Mouse (Mus musculus) liver, embryonic 16.5 days (tissue): ENCODE results near the gene Bmx. TPM values are rescaled to one million over a fixed set of nuclear protein-coding genes. Genes with fewer than 3 reads are reported as not detected.
A peak's percentile ranks its signal among the peaks of the same experiment; 100 is the strongest.

Experiments
- ATAC-seq: fragments of 200-750 bp; cut with Nextera tagmentation; 2 replicates; pipeline ENCODE4 v1.8.0; 2017; ENCODE audit warnings: low read depth, mild to moderate bottlenecking, moderate number of reproducible peaks, moderate library complexity
- H3K27ac ChIP-seq: fragments of 300-500 bp; sonication (generic); 2 replicates; pipeline ENCODE4 v1.5.1; 2014; ENCODE audit warnings: mild to moderate bottlenecking, low read length
- H3K27me3 ChIP-seq: fragments of 300-500 bp; sonication (generic); 2 replicates; pipeline ENCODE4 v1.6.1; 2014; ENCODE audit warnings: low read depth, low read length, mixed read lengths; ENCODE audit not compliant: control insufficient read depth, insufficient read depth
- H3K36me3 ChIP-seq: fragments of 300-500 bp; sonication (generic); 2 replicates; pipeline ENCODE4 v1.6.1; 2014; ENCODE audit warnings: mild to moderate bottlenecking; ENCODE audit not compliant: control insufficient read depth, insufficient read depth
- H3K4me1 ChIP-seq: fragments of 300-500 bp; sonication (generic); 2 replicates; pipeline ENCODE4 v1.6.1; 2014; ENCODE audit warnings: low read depth, low read length, mixed read lengths; ENCODE audit not compliant: control insufficient read depth
- H3K4me2 ChIP-seq: fragments of 300-500 bp; sonication (generic); 2 replicates; pipeline ENCODE4 v1.6.1; 2014; ENCODE audit warnings: low read depth, low read length, mixed read lengths
- H3K4me3 ChIP-seq: fragments of 300-500 bp; sonication (generic); 2 replicates; pipeline ENCODE4 v1.5.1; 2014; ENCODE audit warnings: low read depth, mild to moderate bottlenecking, low read length
- H3K9ac ChIP-seq: fragments of 300-500 bp; sonication (generic); 2 replicates; pipeline ENCODE4 v1.6.1; 2014; ENCODE audit warnings: low read depth, low read length
- H3K9me3 ChIP-seq: fragments of 300-500 bp; sonication (generic); replicated peaks from 2 replicates; pipeline ENCODE4 v1.6.1; 2016; ENCODE audit warnings: low read length; ENCODE audit not compliant: control insufficient read depth
- WGBS: fragments of 180-500 bp; shearing (Covaris S2); extraction: QIAGEN DNeasy Blood & Tissue Kit; methylation state at CpG from one replicate; pipeline ENCODE4 v1.1.7; 2014; ENCODE audit not compliant: insufficient replicate concordance; 5-methylcytosine and 5-hydroxymethylcytosine counted together
- polyA plus RNA-seq: library from polyadenylated mRNA; unstranded; fragments of >200 nt; fragmentation: Nextera tagmentation; extraction: Ambion mirVana; gene quantifications from 2 replicates; pipeline ENCODE4 v1.2.1, GENCODE M21; 2015

The Bmx gene
- polyA plus RNA-seq, 1 experiment from 2014 or later, result 0.77 TPM

DNA sequence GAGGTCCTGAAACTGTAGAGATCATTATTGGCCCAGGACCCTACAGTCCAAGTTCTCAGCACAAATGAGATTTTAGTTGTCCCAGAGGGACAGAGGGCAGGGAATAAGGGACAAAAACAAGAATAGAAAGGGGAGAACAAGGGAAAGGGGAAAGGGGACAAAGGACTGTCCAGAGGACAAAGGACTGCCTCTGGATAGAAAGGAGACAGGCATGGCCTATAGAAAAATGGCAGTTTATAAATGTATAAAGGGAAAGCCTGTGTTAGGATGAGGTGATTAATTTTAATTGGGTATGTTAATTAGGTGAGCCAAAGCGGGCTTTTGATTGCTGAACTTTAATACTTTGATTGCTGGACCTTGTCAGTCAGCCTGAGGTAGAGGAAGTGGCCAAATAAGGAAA lies 6.9 kb upstream of the Bmx start:
- no peak overlapping the region for H3K9ac ChIP-seq
- no peak overlapping the region for H3K4me2 ChIP-seq
- no peak overlapping the region for H3K4me3 ChIP-seq
- no peaks in the 10 kb centered on the region for H3K36me3 ChIP-seq
- no peaks in the 10 kb centered on the region; the same call in 1 of the 2 replicates for H3K27me3 ChIP-seq
- ATAC-seq, result no peak
- 26% methylated on average over 1 of the region's 1 CpGs for WGBS
- H3K27ac ChIP-seq, result no peak overlapping the region
- no peaks in the 10 kb centered on the region for H3K9me3 ChIP-seq
- H3K4me1 ChIP-seq, result peaks cover 5% of the 10 kb centered on the region

DNA sequence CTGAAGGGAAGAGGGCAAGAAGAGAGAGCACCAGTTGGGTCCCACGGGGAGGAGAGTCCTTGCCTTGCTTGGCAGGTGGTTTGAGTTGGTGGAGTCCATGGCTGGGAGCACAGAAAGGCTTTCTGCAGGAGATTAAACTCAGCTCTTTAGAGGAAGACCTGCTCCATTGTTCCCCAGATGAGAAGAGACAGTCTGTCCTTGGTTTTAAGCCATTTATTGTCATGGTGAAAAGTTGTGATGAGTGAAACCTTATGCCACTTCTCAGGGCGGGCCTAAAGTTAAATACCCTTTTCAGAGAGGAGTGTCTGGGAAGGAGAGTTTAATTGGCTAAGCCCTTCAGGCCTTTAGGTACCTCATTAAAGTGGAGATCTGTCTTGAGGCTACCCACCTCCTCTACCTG lies 4.3 kb upstream of the Bmx start:
- Histone ChIP-seq H3K4me3 (no peak overlapping the region), H3K9ac (no peak overlapping the region), H3K27ac (no peak overlapping the region), H3K27me3 (no peaks in the 10 kb centered on the region), H3K4me1 (no peaks in the 10 kb centered on the region), H3K9me3 (no peaks in the 10 kb centered on the region), H3K36me3 (no peaks in the 10 kb centered on the region), H3K4me2 (no peak overlapping the region)
- 55% methylated on average over 2 of the region's 2 CpGs for WGBS
- no peak for ATAC-seq

DNA sequence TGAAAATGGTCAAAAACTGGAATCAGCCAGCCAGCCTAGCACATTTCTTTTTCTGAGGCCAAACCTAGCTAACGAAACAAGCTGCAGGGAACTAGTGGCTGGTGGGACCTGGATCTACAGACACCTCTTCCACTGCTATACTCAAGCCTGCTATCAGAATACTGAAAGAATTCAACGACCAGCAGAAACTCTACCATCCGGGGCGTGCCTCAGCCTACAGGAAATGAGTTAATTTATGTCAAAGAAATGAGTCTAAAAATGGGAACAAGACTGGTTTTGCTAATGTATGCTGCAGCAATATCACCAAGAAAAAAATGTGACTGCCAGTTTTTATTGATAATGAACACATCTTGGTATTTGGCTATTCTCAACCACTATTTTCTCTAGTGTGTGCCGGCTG lies 669 bp upstream of the Bmx start:
- Histone ChIP-seq H3K4me3 (no peak overlapping the region), H3K36me3 (no peaks in the 10 kb centered on the region), H3K27me3 (no peaks in the 10 kb centered on the region), H3K9ac (no peak overlapping the region), H3K27ac (no peak overlapping the region), H3K4me1 (no peaks in the 10 kb centered on the region), H3K4me2 (no peak overlapping the region), H3K9me3 (no peaks in the 10 kb centered on the region)
- 43% methylated on average over 5 of the region's 5 CpGs for WGBS
- no peak for ATAC-seq

DNA sequence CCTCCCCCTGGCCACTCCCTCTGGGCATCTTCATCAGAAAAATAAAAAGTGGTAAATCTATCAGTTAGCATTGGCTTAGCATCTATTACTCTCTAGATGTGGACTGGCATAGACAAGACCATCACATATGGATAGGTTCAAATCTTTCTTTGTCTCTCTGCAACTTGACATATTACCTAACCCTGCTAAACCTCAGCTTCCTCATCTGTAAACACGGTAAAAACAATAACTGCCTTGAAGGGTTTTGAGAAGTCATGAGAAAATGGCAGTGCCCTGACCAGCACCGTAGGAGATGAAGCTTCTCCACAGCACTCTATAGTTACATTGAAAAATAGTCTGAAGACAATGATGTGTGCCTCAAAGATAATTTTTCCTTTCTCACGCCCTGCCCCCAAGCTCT lies 1.5 kb downstream of the Bmx start:
- no peak overlapping the region for H3K4me3 ChIP-seq
- H3K27ac ChIP-seq, result no peak overlapping the region
- H3K9ac ChIP-seq, result no peak overlapping the region
- ATAC-seq, result no peak
- 48% methylated on average over 3 of the region's 3 CpGs for WGBS
- H3K4me1 ChIP-seq, result no peaks in the 10 kb centered on the region
- no peaks in the 10 kb centered on the region for H3K9me3 ChIP-seq
- no peaks in the 10 kb centered on the region for H3K36me3 ChIP-seq
- H3K4me2 ChIP-seq, result no peak overlapping the region
- no peaks in the 10 kb centered on the region for H3K27me3 ChIP-seq

DNA sequence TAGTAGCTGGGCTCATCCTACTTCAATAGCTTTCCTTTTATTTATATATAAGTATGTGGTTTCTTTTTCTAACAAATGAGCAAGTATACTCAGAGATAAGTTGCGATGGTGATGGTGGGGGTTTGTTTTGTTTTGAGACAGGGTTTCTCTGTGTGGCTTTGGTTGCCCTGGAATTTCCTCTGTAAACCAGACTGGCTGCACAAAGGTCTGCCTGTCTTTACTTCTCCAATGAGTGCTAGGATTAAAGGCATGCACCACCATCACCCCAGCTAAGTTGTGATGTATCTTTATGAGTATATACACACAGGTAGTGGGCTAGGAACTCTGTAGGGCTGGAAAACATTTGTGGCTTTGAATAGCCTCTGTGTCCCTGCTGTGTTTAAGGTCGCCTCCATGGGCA lies 11.3 kb downstream of the Bmx start:
- Histone ChIP-seq H3K9me3 (no peaks in the 10 kb centered on the region), H3K4me3 (no peak overlapping the region), H3K4me2 (no peak overlapping the region), H3K4me1 (no peaks in the 10 kb centered on the region), H3K9ac (no peak overlapping the region), H3K27ac (no peak overlapping the region), H3K36me3 (no peaks in the 10 kb centered on the region), H3K27me3 (no peaks in the 10 kb centered on the region)
- WGBS, result 41% methylated on average over 2 of the region's 2 CpGs
- ATAC-seq, result no peak

DNA sequence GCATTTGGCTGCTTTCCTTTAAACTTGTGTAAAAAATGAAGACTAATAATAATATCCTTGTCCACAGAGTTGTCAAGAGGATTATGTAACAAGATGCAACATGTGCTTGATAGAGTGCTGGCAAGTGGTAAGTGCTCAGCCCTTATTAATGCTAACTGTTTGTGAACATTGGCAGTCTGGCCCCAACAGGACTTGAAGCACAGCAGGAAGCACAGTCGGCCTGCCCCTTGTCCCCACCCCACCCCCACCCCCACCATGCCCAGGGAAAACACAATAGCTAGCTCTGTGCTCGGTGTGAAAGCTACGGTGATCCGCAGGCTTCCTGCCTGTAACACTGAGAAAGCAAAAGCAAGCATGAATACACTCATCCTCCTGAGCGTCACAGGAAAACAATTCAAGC lies 12.3 kb downstream of the Bmx start:
- Histone ChIP-seq H3K4me2 (no peak overlapping the region), H3K9ac (no peak overlapping the region), H3K4me3 (no peak overlapping the region), H3K36me3 (no peaks in the 10 kb centered on the region), H3K27me3 (no peaks in the 10 kb centered on the region), H3K4me1 (no peaks in the 10 kb centered on the region), H3K27ac (no peak overlapping the region), H3K9me3 (no peaks in the 10 kb centered on the region)
- ATAC-seq, result no peak
- 23% methylated on average over 5 of the region's 5 CpGs for WGBS

DNA sequence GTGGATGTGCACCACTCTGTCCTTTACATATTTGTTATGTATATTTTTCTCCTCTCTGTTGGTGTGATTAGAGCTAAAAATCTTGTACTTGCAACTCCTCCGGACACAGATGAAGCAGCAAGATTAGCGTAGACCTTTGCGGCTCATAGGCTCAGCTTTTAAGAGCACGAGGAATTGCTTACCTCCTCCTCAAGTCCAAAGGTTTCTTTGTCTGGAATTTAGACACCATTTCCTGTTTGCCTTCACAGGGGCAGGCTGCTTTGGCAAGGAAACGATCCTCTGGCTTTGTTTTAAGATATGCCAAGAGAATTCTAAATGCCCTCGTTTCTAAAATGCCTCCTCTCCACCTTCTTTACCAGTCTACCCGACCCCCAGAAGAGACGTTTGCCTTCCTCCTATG lies 24.6 kb downstream of the Bmx start:
- Histone ChIP-seq H3K4me2 (no peak overlapping the region), H3K27ac (no peak overlapping the region), H3K36me3 (no peaks in the 10 kb centered on the region), H3K4me3 (no peak overlapping the region), H3K9ac (no peak overlapping the region), H3K9me3 (no peaks in the 10 kb centered on the region), H3K27me3 (no peaks in the 10 kb centered on the region), H3K4me1 (no peaks in the 10 kb centered on the region)
- 45% methylated on average over 8 of the region's 8 CpGs for WGBS
- no peak for ATAC-seq

DNA sequence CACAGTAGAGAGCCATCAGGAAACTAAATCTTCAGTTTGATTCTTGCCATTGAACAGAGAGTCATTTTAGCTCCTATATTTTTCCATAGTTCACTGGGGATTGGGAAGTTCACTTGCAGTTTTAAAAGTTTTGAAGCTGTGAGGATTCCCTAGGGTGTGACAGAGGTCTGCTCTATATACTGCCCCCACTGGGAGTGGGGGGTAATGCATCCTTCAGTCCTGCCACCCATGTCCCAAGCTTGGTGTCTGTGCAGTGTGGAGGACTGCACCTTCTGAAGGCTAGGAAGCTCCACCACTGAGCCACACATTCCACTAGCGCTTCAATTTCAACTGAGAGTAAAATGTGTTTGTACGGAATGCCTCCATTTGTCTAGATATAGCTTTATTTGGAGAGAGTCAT lies 36.0 kb downstream of the Bmx start:
- WGBS, result 54% methylated on average over 2 of the region's 2 CpGs
- H3K27me3 ChIP-seq, result no peaks in the 10 kb centered on the region
- no peak overlapping the region for H3K27ac ChIP-seq
- H3K36me3 ChIP-seq, result no peaks in the 10 kb centered on the region
- ATAC-seq, result no peak
- H3K9me3 ChIP-seq, result no peaks in the 10 kb centered on the region
- H3K4me3 ChIP-seq, result no peak overlapping the region
- H3K9ac ChIP-seq, result no peak overlapping the region
- H3K4me1 ChIP-seq, result no peaks in the 10 kb centered on the region
- H3K4me2 ChIP-seq, result no peak overlapping the region

DNA sequence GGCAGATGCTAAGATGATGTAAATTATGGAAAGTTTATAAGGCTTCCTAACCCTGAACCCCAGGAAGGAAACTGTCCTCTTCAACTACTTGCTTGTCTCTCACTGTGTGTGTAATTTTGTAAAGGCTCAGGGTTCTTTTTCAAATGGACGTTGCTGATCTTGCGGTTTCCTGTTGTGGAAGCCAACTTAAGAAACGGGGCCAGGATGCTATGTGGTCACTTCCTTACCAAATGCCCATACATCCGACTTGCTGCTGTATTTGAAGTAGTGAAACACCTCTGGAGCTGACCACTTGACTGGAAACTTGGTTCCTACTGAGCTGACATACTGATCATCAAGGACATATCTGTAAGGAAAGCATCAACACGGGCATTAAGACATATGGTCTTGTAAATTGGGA lies 57.4 kb downstream of the Bmx start:
- 38% methylated on average over 5 of the region's 5 CpGs for WGBS
- Histone ChIP-seq H3K36me3 (no peaks in the 10 kb centered on the region), H3K27ac (no peak overlapping the region), H3K9ac (no peak overlapping the region), H3K4me2 (no peak overlapping the region), H3K9me3 (no peaks in the 10 kb centered on the region), H3K4me1 (no peaks in the 10 kb centered on the region), H3K27me3 (no peaks in the 10 kb centered on the region), H3K4me3 (no peak overlapping the region)
- ATAC-seq, result no peak

DNA sequence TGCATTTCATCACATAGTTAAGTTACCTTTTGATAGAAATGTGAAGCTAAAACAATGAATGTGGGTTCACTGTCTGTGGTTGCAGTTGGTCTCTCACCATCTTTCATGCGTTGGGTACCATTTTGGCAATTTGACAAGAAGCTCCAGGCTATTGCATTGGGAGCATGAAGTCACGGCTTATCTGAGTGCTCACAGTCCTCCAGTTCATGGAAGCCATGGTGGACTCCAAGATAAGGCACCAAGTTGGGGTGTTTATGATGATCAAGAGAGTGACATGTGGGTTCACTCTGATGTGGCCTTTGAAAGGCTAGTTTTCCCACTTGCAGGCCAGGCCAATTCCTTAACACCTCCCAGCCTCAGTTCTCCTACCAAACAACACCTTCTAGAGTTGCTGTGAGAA lies 60.3 kb downstream of the Bmx start:
- Histone ChIP-seq H3K27me3 (no peaks in the 10 kb centered on the region), H3K9ac (no peak overlapping the region), H3K4me1 (no peaks in the 10 kb centered on the region), H3K4me3 (no peak overlapping the region), H3K9me3 (no peaks in the 10 kb centered on the region), H3K36me3 (no peaks in the 10 kb centered on the region), H3K4me2 (no peak overlapping the region), H3K27ac (peak overlapping the region; percentile 55)
- ATAC-seq, result peak; percentile 98
- WGBS, result 42% methylated on average over 2 of the region's 2 CpGs
